Mouse (Mus musculus): ENCODE data around the gene 4921517D22Rik.

- TF ChIP-seq CTCF (IDR thresholded peaks at IDR 0.05; ENCODE audit: low read depth, low read length) (peak; percentile 17; the same call in 1 of the 2 replicates), POLR2A (IDR thresholded peaks at IDR 0.05; ENCODE audit: extremely low read depth, insufficient read depth, low read length) (no peak)
These were observed 10.7 kb upstream of the 4921517D22Rik start for GRCm38 (mm10) chr13:59704562-59704961.

Data from liver, adult 2 months (tissue).